In genomic region chr10:43480227-43480849, GRCm38 (mm10) we compare ENCODE assay signal across 8 mouse cellular contexts. TPM values are rescaled to one million over a fixed set of nuclear protein-coding genes. Genes with fewer than 3 reads are reported as not detected.
DNase-seq lines count a peak whose midpoint lies in the region; ATAC-seq and TF ChIP-seq lines count a peak whose summit lies in the region.

No protein-coding gene starts in this region.

- H3K4me1 ChIP-seq in heart, embryonic 10.5 days, result peaks cover 52% of the 10 kb centered on the region
- H3K4me1 ChIP-seq in E14TG2a.4 (replicated peaks; ENCODE audit: low read depth, low read length), result peaks cover 70% of the 10 kb centered on the region
- H3K4me1 ChIP-seq in forebrain, embryonic 15.5 days, result peaks cover 51% of the 10 kb centered on the region
- H3K4me1 ChIP-seq in liver, embryonic 15.5 days (replicated peaks), result peaks cover 61% of the 10 kb centered on the region

- peak overlapping the region; percentile 97 for H3K9ac ChIP-seq in forebrain, embryonic 15.5 days (replicated peaks)
- H3K9ac ChIP-seq in liver, embryonic 15.5 days, result peak overlapping the region; percentile 81

- peak overlapping the region; percentile 89 for H3K4me3 ChIP-seq in heart, embryonic 10.5 days
- H3K4me3 ChIP-seq in E14TG2a.4 (replicated peaks; ENCODE audit: low read length), result peak overlapping the region; percentile 87
- H3K4me3 ChIP-seq in forebrain, embryonic 15.5 days, result peak overlapping the region; percentile 93
- H3K4me3 ChIP-seq in liver, embryonic 15.5 days (replicated peaks), result peak overlapping the region; percentile 83

- no peaks in the 10 kb centered on the region for H3K9me3 ChIP-seq in heart, embryonic 10.5 days
- H3K9me3 ChIP-seq in E14TG2a.4 (ENCODE audit: low read length), result no peaks in the 10 kb centered on the region
- no peaks in the 10 kb centered on the region for H3K9me3 ChIP-seq in forebrain, embryonic 15.5 days
- H3K9me3 ChIP-seq in liver, embryonic 15.5 days (replicated peaks), result no peaks in the 10 kb centered on the region

- WGBS in heart, embryonic 10.5 days, result 11% methylated on average over 13 of the region's 13 CpGs
- 2% methylated on average over 13 of the region's 13 CpGs for WGBS in forebrain, embryonic 15.5 days
- 12% methylated on average over 13 of the region's 13 CpGs for WGBS in liver, embryonic 15.5 days (ENCODE audit: insufficient replicate concordance)

- H3K27me3 ChIP-seq in heart, embryonic 10.5 days (ENCODE audit: insufficient read depth, poor library complexity, severe bottlenecking), result no peaks in the 10 kb centered on the region
- H3K27me3 ChIP-seq in E14TG2a.4 (ENCODE audit: insufficient read depth, low read length), result no peaks in the 10 kb centered on the region
- no peaks in the 10 kb centered on the region for H3K27me3 ChIP-seq in forebrain, embryonic 15.5 days
- H3K27me3 ChIP-seq in liver, embryonic 15.5 days, result peaks cover 19% of the 10 kb centered on the region

- no peak for ATAC-seq in forebrain, embryonic 15.5 days (replicated peaks)
- no peak for ATAC-seq in liver, embryonic 15.5 days (ENCODE audit: insufficient read depth)

- DNase-seq in heart, embryonic 10.5 days (ENCODE audit: low spot score), result no peak
- no peak for DNase-seq in heart, adult 8-10 months (ENCODE audit: low spot score)
- no peak for DNase-seq in left cerebral cortex, adult 8-10 months (ENCODE audit: low spot score in 2 of 2)
- DNase-seq in adrenal gland, postnatal 14 days, result no peak
- DNase-seq in right cerebral cortex, postnatal 25 days, result no peak

- peak overlapping the region; percentile 99 for H3K27ac ChIP-seq in heart, embryonic 10.5 days
- H3K27ac ChIP-seq in forebrain, embryonic 15.5 days (replicated peaks), result peak overlapping the region; percentile 99
- peak overlapping the region; percentile 90 for H3K27ac ChIP-seq in liver, embryonic 15.5 days (replicated peaks)

- H3K36me3 ChIP-seq in heart, embryonic 10.5 days, result no peaks in the 10 kb centered on the region
- peaks cover 19% of the 10 kb centered on the region for H3K36me3 ChIP-seq in E14TG2a.4 (ENCODE audit: insufficient read depth, low read length)
- no peaks in the 10 kb centered on the region for H3K36me3 ChIP-seq in forebrain, embryonic 15.5 days
- H3K36me3 ChIP-seq in liver, embryonic 15.5 days (replicated peaks), result no peaks in the 10 kb centered on the region

- no peak for TF ChIP-seq CTCF in E14TG2a.4 (conservative IDR thresholded peaks at IDR 0.05; ENCODE audit: low read length)

- H3K4me2 ChIP-seq in forebrain, embryonic 15.5 days (replicated peaks), result peak overlapping the region; percentile 83
- H3K4me2 ChIP-seq in liver, embryonic 15.5 days, result peak overlapping the region; percentile 98

RNA-seq across cellular contexts. Expression of gene Bend3, which starts 1.7 kb away (rescaled TPM):
- polyA plus RNA-seq in heart, embryonic 10.5 days (2016; fragmentation: Nextera tagmentation; extraction: Ambion mirVana), result 5.4 and 5.8 TPM in 2 replicates
- 1 to 10 TPM; 6.2 to 9.1 (median 6.8) TPM for total RNA-seq in heart, adult 8-10 months (2022)
- polyA plus RNA-seq in forebrain, embryonic 15.5 days (2015; fragmentation: Nextera tagmentation; extraction: Ambion mirVana), result 4.2 and 5.1 TPM in 2 replicates
- polyA plus RNA-seq in liver, embryonic 15.5 days (2015; fragmentation: Nextera tagmentation; extraction: Ambion mirVana), result 1.0 TPM in 2 replicates
- 1 to 10 TPM; 4.6 to 6.6 (median 4.7) TPM for total RNA-seq in left cerebral cortex, adult 8-10 months (2022)
- 7.0 and 7.2 TPM in 2 replicates for total RNA-seq in adrenal gland, postnatal 14 days (2021)

RNA-seq across cellular contexts. Expression of gene Gm9803, which starts 43.5 kb away (rescaled TPM):
- polyA plus RNA-seq in heart, embryonic 10.5 days (2016; fragmentation: Nextera tagmentation; extraction: Ambion mirVana), result 15.2 and 15.9 TPM in 2 replicates
- total RNA-seq in heart, adult 8-10 months (2022), result 10 to 100 TPM in 1 of 4 experiments, 1 to 10 TPM in 2, not detected in 1; 3.6 to 16.9 (median 7.9) TPM
- 14.6 and 20.4 TPM in 2 replicates for polyA plus RNA-seq in forebrain, embryonic 15.5 days (2015; fragmentation: Nextera tagmentation; extraction: Ambion mirVana)
- polyA plus RNA-seq in liver, embryonic 15.5 days (2015; fragmentation: Nextera tagmentation; extraction: Ambion mirVana), result 6.6 and 10.5 TPM in 2 replicates
- total RNA-seq in left cerebral cortex, adult 8-10 months (2022), result 1 to 10 TPM in 3 of 4 experiments, not detected in 1; 3.7 to 5.8 (median 4.0) TPM
- 19.7 and 21.9 TPM in 2 replicates for total RNA-seq in adrenal gland, postnatal 14 days (2021)
